Mouse (Mus musculus) thymus, postnatal 25 days (tissue): Measurements from ENCODE around the gene Cryz.

ENCODE experiments used
- DNase-seq: peaks from one replicate; pipeline ENCODE4 v3.0.0; 2022

Gene Cryz

DNA sequence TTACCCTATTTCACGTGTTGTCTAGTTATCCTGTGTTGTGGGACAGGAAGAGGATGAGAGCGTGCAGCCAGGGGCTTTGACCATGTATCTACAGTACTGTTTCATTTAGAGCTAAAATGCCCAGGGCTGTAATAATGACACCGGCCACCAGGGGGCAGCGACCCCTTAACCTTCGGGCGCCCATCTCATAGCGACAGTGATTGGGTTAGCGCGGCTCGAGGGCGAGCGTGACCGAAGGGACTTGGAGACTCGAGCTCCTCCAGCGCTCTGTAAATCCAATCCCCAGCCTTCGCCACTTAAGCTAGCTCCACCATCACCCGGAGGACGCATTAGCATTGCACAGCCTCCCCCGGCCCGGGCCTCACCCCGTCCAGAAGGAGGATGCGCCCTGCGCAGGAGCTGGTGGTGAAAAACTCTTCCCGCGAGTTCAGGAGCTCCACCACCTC is at the start of gene Cryz:
TSS of gene Cryz (plus strand) at position 224 of the 446 bp plus-strand sequence.
- DNase-seq, result peak; percentile 92

DNA sequence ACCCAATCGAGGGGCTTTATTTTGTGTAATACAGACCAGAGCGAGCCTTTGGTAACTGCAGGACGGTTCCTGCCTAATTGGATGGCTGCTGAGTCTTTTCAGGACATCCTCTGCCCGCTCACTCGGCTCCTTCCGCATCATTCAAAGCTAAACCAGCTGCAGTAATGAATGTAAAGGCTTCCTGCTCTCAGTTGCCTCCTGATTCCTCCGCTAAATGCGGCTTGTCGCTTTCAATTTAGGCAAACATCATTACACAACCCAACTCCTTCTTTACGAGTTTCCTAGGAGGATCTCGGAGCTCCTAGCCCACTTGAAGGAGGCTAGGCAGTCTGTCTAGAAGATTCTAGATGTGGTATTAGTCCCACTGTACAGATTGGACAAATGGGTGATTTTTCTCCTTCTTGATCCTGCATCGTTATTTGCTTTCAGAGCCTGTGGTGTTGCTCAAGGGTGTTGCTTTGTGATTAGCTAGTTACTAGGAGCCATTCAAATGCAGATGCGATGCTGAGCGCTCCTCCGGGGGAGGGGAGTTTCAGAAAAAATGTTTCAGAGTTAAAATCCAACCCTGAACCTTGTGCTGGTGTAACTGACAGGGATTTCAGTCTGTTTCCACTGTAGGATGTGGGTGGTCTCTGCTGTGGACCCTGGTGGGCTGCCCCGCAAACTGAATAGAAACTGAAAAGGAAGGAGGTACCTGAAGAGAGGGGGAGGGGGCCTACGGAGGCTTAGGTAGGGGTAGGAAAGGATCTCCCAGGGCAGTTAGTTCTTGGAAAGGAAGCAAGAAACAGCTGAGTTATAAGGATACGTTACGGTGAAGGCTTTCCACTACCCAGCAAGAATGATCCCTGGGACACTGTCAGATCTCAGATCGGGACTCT is 48.7 kb upstream of the Cryz start:
- no peak for DNase-seq

DNA sequence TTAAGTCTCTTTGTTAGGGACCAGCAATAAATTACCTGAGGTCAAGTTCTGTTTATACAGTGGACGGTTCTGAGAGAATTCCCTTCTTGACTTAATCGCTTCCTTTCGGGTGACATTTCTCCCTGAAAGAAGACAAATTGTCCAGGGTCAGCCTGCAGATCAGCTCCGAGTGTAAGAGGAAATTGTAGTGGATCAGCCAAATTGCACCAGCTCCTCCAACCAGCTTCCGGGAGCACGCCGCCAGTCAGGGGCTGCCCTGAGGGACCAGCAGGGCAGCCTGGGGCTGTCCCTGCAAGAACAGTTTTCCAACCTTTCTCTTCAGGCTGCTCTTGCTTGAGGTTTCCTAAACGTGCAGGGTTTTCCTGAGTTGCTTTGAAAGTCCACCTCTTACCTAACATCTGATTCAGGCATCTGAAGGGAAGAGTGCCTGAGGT is 47.6 kb upstream of the Cryz start:
- DNase-seq, result no peak

DNA sequence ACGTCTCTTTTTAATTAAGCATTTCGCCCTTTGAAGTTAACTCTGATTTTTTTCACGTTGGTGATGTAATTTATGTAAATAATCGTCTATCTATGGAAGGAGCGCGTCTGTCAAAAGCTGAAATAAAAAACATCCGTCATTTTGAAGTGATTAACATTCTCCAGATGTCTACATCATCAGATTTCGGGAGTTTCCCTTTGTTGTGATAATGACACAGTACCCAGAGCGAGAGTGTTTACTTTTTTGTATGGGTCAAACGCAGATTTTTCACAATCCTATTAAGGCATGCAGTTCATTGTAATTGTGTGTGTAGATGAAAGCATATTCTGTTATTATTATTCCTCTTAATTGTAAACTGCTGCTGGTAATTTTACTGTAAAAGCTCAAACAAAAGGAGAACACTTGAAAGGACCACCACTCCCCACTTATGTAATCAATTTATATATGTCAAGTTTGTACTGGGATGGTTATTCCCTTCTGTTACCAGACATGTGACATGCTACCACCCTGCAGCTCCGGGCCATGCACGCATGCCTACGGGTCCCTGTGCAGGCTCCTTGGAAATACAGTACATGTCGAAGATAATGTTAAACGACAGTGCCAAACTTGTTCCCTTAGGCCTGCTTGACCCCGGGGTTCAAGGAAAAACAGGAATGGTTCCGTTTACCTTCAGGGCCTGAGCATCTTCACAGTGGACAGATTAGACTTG is 46.0 kb upstream of the Cryz start:
- DNase-seq, result no peak

DNA sequence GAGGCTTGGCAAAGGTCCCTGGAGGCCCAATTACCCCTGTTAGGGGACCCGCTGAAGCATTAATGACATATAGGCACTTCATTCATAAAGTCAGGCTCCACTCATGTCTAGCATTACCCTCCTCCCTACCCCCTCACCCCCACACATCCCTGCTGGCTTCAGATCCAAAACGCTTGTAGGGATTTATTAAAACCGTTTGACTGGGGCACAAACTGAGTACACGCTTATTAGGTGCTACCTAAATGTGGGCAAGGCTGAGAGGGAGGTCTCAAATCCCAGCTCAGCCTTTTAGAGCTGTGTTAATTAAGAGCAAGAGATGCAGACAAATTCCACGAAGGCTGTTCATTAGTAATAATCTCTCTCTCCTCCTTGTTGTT is 45.5 kb upstream of the Cryz start:
- no peak for DNase-seq

DNA sequence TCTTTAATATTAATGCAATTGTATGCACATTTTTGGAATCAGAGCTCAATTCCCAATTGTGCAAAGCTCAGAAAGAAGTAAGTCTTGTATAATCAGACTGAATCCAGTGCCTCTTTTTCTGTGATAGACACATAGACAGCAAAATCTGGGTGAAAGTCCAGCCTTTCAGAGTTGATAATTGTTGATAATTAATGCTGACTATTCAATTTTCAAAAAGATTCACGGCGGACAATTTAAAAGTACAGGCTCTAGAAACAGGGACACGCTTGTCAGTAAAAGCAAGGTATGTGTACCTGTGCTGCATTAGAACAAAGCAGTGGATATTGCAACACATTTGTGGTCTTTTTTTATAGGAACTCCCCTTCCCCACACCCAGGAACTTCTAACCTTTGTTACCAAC is 34.3 kb upstream of the Cryz start:
- no peak for DNase-seq

DNA sequence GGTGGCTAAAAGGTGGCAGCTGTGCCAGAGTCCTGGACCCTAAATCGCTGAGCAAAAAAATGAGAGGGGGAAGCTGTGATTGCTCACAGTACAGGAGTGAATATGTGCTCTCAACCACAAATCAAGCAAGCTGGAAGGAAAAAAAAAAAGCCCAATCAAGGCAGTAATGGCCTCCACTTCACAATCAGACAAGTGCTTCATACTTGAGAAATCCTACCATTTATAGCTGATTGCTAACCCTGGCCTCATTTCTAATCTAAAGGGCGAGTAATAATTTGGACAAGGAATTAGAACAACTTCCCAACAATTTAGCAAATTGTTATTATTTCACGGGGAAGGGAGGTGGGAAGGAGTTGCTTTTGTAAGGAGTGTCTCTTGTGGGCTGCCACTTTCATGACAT is 31.1 kb upstream of the Cryz start:
- no peak for DNase-seq

DNA sequence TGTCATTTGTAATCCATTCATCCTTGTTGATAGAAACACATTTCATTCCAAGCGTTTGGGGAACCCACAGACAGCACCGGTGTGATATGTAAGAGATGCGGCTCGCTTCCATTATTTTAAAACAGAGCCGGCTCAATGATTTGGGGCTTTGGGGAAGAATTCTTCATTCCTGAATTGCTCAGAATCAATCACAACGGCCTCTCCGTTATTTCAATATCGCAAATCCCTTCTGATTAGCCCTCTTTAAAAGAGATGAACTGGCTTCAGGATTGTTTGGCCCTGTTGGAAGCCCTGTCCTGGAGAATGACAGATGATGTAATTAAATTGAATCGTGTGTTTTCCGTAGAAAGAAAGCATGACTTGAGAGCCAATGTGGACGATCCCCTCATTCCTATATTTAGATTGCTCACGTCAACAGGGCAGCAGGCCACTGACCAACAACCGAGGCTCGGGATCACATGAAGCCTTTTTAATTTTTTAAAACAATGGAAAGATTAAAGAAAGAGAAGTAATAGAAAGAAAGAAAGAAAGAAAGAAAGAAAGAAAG is 26.4 kb upstream of the Cryz start:
- no peak for DNase-seq

DNA sequence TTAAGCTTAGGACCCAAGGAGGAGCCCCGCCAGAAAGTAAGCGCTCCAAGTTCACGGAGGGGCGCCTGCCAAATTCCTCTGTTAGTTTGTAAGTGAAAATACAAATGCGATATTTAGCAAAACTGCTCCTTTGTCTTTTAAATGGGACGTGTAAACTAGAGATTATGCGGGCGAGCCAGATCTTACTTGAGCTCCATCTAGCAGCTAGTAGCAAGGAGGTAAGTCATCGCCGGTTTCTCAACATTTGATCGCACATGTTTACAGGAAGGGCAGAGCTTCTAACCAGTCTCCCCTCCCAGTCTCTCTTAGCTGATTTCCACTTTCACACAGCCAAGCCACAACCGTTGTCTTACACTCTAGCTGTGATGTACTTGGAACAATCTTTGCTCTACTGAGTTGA is 25.7 kb upstream of the Cryz start:
- no peak for DNase-seq

DNA sequence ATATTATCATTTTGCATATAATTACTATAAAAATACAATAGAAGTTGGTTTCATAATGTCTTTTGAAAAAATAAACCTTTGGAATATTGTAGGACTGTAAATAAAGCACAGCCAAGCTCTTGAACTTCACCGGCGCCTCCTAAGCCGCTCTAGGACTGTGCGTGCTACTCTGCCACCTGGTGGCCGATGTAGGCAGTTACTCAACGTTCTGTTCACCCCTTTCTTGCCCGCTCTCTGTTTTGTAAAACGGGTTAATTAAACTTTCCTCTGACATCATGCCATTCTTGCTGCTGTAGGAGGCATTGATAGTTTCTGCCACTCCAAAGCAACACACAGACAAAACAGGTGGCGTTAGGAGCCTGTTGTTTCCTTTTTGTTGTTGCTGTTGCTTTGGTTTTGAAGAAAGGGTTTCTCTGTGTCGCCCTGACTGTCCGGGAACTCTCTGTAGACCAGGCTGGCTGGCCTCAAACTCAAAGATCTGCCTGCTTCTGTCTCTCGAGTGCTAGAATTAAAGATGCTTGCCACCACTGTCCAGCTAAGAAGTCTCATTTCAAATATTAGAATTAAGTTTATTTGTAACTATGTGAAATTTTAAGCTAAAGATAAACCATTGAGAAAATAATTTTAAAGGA is 24.1 kb upstream of the Cryz start:
- DNase-seq, result peak; percentile 54

DNA sequence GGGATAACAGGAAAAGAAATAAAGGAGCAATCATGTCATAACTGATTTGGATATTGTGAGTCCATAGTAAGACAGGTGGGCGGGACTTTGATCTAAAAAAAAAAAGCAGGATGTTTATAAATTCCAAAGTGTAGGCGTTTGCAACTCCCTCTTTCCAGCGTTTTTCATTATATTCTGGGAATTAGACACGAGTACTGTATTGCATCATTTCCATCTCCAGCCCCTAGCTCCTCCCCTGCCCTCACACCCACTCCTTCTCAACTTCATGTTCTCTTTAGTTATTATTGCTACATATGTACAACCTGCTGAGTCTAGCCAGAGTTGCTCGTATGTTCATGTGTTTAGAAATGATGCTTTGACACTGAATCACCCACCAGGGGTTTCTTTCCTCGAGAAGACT is 22.8 kb upstream of the Cryz start:
- DNase-seq, result no peak

DNA sequence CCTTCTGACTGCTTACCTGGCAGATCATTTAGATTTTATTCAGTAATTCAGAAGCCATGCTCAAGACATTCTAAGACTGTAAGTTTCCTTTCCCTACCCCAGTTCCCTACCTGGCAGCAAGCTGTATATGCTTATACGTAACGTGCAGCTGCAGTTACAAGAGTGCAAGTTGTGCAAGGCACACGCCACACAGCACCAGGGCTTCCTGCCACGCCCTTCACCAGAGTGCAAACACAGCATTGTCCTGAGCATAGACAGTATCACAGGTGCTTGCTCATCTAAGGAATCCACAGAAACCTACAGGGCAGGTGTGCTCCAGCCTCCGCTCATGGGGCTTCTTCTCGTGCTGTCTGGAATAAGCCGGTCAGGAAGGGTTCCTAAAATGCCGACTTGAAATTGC is 18.6 kb upstream of the Cryz start:
- DNase-seq, result no peak

DNA sequence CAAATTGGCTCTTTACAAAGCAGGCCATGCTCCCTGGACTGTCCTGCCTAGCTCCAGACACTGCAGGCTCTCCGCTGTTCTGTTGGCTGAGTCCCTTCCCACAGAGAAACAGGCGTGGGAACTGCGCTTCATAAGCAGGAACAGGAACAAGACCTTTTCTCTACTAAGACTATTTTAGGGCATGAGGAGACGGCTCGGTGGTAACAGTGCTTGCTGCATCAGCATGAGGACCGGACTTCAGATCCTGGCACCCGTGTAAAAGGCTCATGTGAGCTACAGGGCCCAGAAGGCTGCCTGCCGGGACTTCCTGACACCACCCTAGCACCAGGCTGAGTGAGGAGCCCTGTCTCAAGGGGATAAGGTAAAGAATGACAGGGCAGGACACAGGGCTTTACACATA is 12.2 kb upstream of the Cryz start:
- DNase-seq, result no peak

DNA sequence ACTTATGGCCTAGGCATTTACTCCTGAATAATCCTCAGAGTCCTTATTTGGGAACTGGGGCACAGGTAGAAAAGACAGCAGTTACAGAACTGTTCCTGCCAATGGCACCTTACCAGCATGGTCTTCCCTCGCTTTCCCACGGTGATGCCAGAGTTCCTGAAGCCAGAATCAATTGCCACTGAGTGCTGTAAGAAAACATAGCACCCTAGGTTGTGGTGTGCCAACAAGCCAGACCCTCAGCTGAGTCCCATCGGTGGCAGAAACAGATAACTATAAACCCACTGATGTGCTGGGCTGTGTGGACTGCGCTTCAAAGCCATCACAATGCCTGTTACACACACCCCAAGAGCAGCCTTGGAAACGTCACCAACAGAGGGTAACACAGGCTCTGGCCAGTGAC is 5.5 kb upstream of the Cryz start:
- DNase-seq, result no peak

DNA sequence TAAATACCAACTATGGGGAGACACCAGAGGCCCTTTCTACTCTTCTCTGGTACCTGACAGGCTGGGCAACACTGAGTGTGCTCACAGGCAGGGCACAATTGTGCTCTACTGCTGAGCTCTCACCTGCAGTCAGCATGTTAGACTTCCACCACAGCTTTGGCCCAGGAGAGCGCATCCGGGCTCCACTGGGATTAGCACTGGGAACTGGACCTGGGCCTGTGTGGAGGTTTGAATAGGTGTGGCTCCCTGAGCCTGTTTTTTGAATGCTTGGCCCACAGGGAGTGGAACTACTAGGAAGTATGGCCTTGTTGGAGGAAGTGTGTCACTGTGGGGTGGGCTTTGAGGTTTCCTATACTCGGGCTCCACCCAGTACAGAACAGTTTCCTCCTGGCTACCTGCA is 4.9 kb upstream of the Cryz start:
- DNase-seq, result no peak

DNA sequence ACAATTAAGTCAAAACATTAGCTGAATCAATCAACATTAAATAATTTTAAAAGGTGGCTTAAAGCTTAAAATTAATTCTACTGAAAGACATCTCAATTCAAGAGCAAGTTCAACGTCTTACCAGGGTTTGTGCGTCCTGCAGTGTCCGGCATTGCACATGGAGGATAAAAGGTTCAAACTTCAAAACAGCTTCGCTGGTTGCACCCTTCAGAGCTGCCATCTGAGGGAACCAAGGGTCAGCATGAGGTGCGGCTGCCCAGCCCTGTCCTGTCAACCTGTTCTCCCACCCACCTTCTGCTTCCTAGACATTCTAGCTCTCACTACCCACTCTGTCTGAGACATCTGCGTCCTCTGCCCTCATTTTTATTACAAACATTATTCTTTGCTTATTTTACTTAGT is 2.9 kb upstream of the Cryz start:
- DNase-seq, result no peak

DNA sequence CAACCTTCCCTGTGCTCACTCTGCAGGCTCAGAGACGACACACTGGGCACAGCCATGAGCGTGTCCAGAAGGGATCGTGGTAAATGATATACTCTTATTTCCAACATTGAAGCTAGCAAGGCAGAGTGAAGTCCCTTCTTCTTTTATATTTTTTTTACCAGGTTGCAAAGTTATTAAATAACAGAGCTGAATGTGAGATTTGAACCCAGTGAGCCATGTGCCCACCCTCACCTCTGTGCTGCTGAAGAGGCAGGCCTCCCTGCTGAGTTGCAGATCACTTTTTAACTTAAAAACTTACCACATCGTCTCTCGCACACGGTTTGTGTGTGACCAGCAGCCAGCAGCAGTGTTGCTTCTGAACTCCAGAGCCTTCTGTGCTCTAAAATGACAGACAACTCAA is 2.4 kb upstream of the Cryz start:
- no peak for DNase-seq

DNA sequence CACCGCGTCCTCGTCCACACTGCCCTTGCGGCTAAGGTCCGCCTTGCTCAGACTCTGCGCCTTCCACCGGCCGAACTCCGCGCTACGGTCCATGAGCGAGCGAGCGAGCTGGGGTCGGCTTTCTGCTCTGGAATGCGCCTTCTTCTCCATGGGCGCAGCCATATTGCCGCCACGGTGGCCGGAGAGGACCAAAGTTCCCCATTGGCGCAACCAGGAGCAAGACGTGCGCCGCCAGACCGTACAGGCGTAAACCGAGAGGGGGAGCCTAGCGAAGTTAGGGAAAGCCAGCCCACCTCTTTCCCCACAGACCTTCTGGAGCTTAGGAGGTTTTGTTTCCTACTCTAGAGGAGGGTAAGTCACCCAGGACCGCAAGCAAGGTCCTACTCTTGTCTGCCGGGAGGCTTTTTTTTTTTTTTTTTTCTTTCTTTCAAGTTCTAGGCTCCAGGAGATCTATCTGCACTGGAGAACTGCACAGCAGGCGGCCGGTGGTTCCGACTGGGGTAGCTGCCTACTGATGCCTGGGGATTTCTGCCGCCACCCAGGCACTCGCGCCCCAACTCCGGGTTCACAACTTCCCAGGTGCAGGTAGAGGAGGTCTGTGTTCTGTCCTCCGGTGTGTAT is 533 bp downstream of the Cryz start, which contains the start of gene Tyw3:
TSS of gene Tyw3 (minus strand) at position 171 of the 621 bp plus-strand sequence.
- DNase-seq, result peak; percentile 97

DNA sequence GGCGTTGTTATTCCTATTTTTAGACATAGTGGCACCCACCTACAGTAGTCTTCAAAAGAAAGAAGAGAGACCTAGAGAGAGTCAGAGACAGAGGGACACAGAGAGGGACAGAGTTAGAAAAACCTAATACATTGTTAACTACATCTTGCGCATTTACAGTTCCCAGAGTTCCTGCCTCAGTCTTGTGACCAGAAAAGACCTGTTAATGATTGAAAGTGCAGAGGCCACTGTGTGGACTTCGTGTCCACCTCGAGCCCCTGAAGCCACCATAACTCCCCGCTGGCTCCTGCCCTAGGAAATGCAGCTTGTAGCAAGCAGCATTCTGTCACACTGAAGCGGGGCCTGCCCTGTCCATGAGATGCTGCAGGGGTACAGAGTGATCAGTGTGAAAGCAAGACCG is 1.1 kb downstream of the Cryz start:
- DNase-seq, result no peak

DNA sequence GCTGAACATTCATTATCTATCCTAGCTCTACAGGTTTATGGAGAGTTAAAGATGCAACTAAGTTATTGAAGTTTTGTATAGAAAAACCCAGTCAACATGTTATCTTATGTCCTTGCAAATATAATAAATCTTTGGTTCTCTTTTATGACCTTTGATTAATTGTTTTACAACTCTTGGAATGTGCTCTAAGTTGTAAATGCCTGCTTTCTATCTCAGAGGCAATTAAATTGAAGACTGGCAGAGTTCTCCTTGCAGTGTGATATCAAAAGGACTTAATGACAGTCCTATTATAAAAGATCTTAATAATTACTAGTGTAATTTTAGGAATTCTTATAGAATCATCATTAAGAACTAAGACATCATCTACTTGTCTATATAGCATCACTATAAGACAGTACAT is 5.6 kb downstream of the Cryz start:
- no peak for DNase-seq

DNA sequence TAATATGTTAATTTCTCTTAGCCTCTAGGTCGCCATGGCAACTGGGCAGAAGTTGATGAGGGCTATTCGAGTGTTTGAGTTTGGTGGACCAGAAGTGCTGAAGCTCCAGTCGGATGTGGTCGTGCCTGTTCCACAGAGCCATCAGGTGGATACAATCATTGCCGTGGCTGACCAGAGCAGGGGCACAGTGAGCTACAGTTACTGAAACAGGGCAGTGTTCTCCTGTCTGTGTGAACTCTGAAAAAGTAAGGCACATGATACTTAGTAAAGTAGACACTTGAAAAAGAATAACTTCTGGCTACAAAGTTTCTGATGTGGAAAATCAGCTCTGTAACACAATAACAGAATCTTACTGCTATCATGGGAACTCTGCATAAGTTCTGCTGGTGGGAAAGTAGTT is 8.4 kb downstream of the Cryz start:
- no peak for DNase-seq

DNA sequence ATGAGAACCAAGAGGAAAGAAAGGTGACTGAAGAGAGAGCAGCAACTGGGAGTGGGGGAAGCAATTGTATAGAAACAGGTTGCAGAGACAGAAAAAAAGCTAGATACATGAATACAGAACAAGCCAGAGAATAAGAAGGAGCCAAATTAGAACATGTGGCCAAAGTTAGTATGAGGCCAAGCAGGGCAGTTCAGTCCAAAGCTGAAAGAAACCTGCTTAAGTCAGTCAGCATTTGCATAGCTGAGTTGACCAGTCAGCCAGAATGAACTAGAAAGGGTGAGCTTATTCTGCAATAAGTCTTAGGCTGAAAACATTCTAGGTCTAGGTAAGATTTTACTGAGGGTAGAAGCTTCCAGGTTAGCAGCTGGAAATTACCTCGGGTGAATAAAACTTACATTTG is 11.4 kb downstream of the Cryz start:
- no peak for DNase-seq

DNA sequence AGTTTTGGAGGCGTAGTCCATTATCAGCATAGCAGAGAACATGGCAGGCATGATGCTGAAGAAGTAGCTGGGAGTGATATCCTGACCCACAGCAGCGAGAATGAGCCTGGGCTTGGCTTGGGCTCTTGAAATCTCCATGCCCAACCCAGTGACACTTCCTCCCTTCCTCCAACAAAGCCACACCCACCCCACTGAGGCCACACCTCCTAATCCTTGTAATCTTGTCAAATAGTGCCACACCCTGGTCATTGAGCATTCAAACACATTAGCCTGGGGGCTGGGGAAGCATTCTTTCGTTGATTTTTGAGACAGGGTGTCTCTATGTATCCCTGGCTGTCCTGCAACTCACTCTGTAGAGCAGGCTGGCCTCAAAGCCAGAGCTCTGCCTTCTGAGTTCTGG is 15.4 kb downstream of the Cryz start:
- DNase-seq, result no peak
